Mouse (Mus musculus): Measurements from ENCODE around the gene Commd2. TPM values are rescaled to one million over a fixed set of nuclear protein-coding genes. Genes with fewer than 3 reads are reported as not detected.

Commd2 gene
- polyA plus RNA-seq, 1 experiment from 2014 or later: 38.3 TPM

GRCm38 (mm10) chr3:57634763-57635487, 16.6 kb downstream of the Commd2 start:
- H3K9me3 ChIP-seq (ENCODE audit: low read length): no peaks in the 10 kb centered on the region
- DNase-seq (no peak), ATAC-seq (no peak)
- H3K27me3 ChIP-seq (ENCODE audit: insufficient read depth, low read length): no peaks in the 10 kb centered on the region
- no peaks in the 10 kb centered on the region for H3K4me1 ChIP-seq (ENCODE audit: insufficient read depth)
- 74% methylated on average over 3 of the region's 3 CpGs for WGBS (ENCODE audit: insufficient replicate concordance)
- TF ChIP-seq CTCF (IDR thresholded peaks at IDR 0.05; ENCODE audit: low read depth): no peak
- no peak for TF ChIP-seq EP300 (IDR thresholded peaks at IDR 0.05; ENCODE audit: low read depth)
- H3K27ac ChIP-seq (ENCODE audit: low read depth): no peak overlapping the region
- no peak overlapping the region for H3K4me3 ChIP-seq (ENCODE audit: low read depth, low read length)
- no peak overlapping the region for H3K4me2 ChIP-seq (ENCODE audit: low read depth, low read length)
- H3K36me3 ChIP-seq (replicated peaks; ENCODE audit: insufficient read depth, low read length): no peaks in the 10 kb centered on the region
- H3K9ac ChIP-seq (replicated peaks): no peak overlapping the region

GRCm38 (mm10) chr3:57626954-57627513, 24.5 kb downstream of the Commd2 start:
- no peak overlapping the region for H3K27ac ChIP-seq (ENCODE audit: low read depth)
- TF ChIP-seq EP300 (IDR thresholded peaks at IDR 0.05; ENCODE audit: low read depth): no peak
- TF ChIP-seq CTCF (IDR thresholded peaks at IDR 0.05; ENCODE audit: low read depth): no peak
- H3K4me3 ChIP-seq (ENCODE audit: low read depth, low read length): no peak overlapping the region
- no peaks in the 10 kb centered on the region for H3K27me3 ChIP-seq (ENCODE audit: insufficient read depth, low read length)
- 60% methylated on average over 11 of the region's 11 CpGs for WGBS (ENCODE audit: insufficient replicate concordance)
- H3K4me1 ChIP-seq (ENCODE audit: insufficient read depth): no peaks in the 10 kb centered on the region
- no peak overlapping the region for H3K4me2 ChIP-seq (ENCODE audit: low read depth, low read length)
- no peak overlapping the region for H3K9ac ChIP-seq (replicated peaks)
- no peaks in the 10 kb centered on the region for H3K36me3 ChIP-seq (replicated peaks; ENCODE audit: insufficient read depth, low read length)
- no peak for DNase-seq
- no peaks in the 10 kb centered on the region for H3K9me3 ChIP-seq (ENCODE audit: low read length)
- ATAC-seq: no peak

GRCm38 (mm10) chr3:57625275-57625997, 26.1 kb downstream of the Commd2 start:
- no peaks in the 10 kb centered on the region for H3K36me3 ChIP-seq (replicated peaks; ENCODE audit: insufficient read depth, low read length)
- H3K9ac ChIP-seq (replicated peaks): no peak overlapping the region
- no peaks in the 10 kb centered on the region for H3K4me1 ChIP-seq (ENCODE audit: insufficient read depth)
- TF ChIP-seq CTCF (IDR thresholded peaks at IDR 0.05; ENCODE audit: low read depth) (peak; percentile 84), EP300 (IDR thresholded peaks at IDR 0.05; ENCODE audit: low read depth) (no peak)
- 44% methylated on average over 21 of the region's 21 CpGs for WGBS (ENCODE audit: insufficient replicate concordance)
- H3K9me3 ChIP-seq (ENCODE audit: low read length): no peaks in the 10 kb centered on the region
- no peak overlapping the region for H3K27ac ChIP-seq (ENCODE audit: low read depth)
- no peaks in the 10 kb centered on the region for H3K27me3 ChIP-seq (ENCODE audit: insufficient read depth, low read length)
- no peak for ATAC-seq
- H3K4me2 ChIP-seq (ENCODE audit: low read depth, low read length): peak overlapping the region; percentile 49; the same call in 1 of the 2 replicates
- H3K4me3 ChIP-seq (ENCODE audit: low read depth, low read length): no peak overlapping the region
- DNase-seq: peak; percentile 70

GRCm38 (mm10) chr3:57619718-57620117, 31.8 kb downstream of the Commd2 start:
- Histone ChIP-seq H3K9ac (replicated peaks) (no peak overlapping the region), H3K4me2 (ENCODE audit: low read depth, low read length) (no peak overlapping the region), H3K9me3 (ENCODE audit: low read length) (no peaks in the 10 kb centered on the region), H3K27me3 (ENCODE audit: insufficient read depth, low read length) (no peaks in the 10 kb centered on the region), H3K27ac (ENCODE audit: low read depth) (no peak overlapping the region), H3K36me3 (replicated peaks; ENCODE audit: insufficient read depth, low read length) (no peaks in the 10 kb centered on the region), H3K4me1 (ENCODE audit: insufficient read depth) (no peaks in the 10 kb centered on the region), H3K4me3 (ENCODE audit: low read depth, low read length) (no peak overlapping the region)
- DNase-seq: no peak
- no peak for TF ChIP-seq EP300 (IDR thresholded peaks at IDR 0.05; ENCODE audit: low read depth)
- peak; percentile 49 for TF ChIP-seq CTCF (IDR thresholded peaks at IDR 0.05; ENCODE audit: low read depth)
- 64% methylated on average over 4 of the region's 4 CpGs for WGBS (ENCODE audit: insufficient replicate concordance)
- no peak for ATAC-seq

GRCm38 (mm10) chr3:57615652-57616051, 35.9 kb downstream of the Commd2 start:
- H3K9me3 ChIP-seq (ENCODE audit: low read length): no peaks in the 10 kb centered on the region
- DNase-seq (no peak), ATAC-seq (no peak)
- no peaks in the 10 kb centered on the region for H3K36me3 ChIP-seq (replicated peaks; ENCODE audit: insufficient read depth, low read length)
- H3K4me1 ChIP-seq (ENCODE audit: insufficient read depth): no peaks in the 10 kb centered on the region
- no peak overlapping the region for H3K4me3 ChIP-seq (ENCODE audit: low read depth, low read length)
- no peak overlapping the region for H3K27ac ChIP-seq (ENCODE audit: low read depth)
- WGBS (ENCODE audit: insufficient replicate concordance): 82% methylated on average over 4 of the region's 4 CpGs
- no peak overlapping the region for H3K4me2 ChIP-seq (ENCODE audit: low read depth, low read length)
- no peak overlapping the region for H3K9ac ChIP-seq (replicated peaks)
- TF ChIP-seq CTCF (IDR thresholded peaks at IDR 0.05; ENCODE audit: low read depth) (peak; percentile 30), EP300 (IDR thresholded peaks at IDR 0.05; ENCODE audit: low read depth) (no peak)
- H3K27me3 ChIP-seq (ENCODE audit: insufficient read depth, low read length): no peaks in the 10 kb centered on the region

GRCm38 (mm10) chr3:57612430-57612997, 39.0 kb downstream of the Commd2 start:
- Histone ChIP-seq H3K4me1 (ENCODE audit: insufficient read depth) (no peaks in the 10 kb centered on the region), H3K9me3 (ENCODE audit: low read length) (no peaks in the 10 kb centered on the region), H3K4me3 (ENCODE audit: low read depth, low read length) (no peak overlapping the region), H3K27me3 (ENCODE audit: insufficient read depth, low read length) (no peaks in the 10 kb centered on the region), H3K9ac (replicated peaks) (no peak overlapping the region), H3K4me2 (ENCODE audit: low read depth, low read length) (no peak overlapping the region), H3K36me3 (replicated peaks; ENCODE audit: insufficient read depth, low read length) (no peaks in the 10 kb centered on the region), H3K27ac (ENCODE audit: low read depth) (no peak overlapping the region)
- no peak for TF ChIP-seq EP300 (IDR thresholded peaks at IDR 0.05; ENCODE audit: low read depth)
- TF ChIP-seq CTCF (IDR thresholded peaks at IDR 0.05; ENCODE audit: low read depth): no peak
- DNase-seq (no peak), ATAC-seq (no peak)
- WGBS (ENCODE audit: insufficient replicate concordance): 56% methylated on average over 3 of the region's 3 CpGs

Measured in liver, postnatal 0 days (tissue).